In genomic region chr15:62808087-62808808, GRCm38 (mm10) we compare ENCODE assay signal across 29 mouse cellular contexts.
"Had no signal": no experiment of that assay in that cellular context is flagged by ENCODE, and none has a peak within 500 bp of the region (broad histone marks: within the 10 kb centered on the region; RNA-seq: fewer than 3 reads in every experiment).

No protein-coding gene starts in this region.

- H3K9me3 ChIP-seq: limb, embryonic 10.5 days; limb, embryonic 12.5 days; limb, embryonic 13.5 days; limb, embryonic 15.5 days; liver, embryonic 12.5 days; liver, embryonic 13.5 days; liver, embryonic 15.5 days; lung, embryonic 15.5 days; megakaryocyte, embryonic 14.5 days; midbrain, embryonic 10.5 days; midbrain, embryonic 12.5 days; midbrain, embryonic 13.5 days; midbrain, embryonic 15.5 days had no signal

- H3K27ac ChIP-seq: limb, embryonic 10.5 days; limb, embryonic 12.5 days; limb, embryonic 13.5 days; limb, embryonic 15.5 days; liver, embryonic 12.5 days; liver, embryonic 13.5 days; liver, embryonic 14.5 days; liver, embryonic 15.5 days; lung, embryonic 15.5 days; macrophage; midbrain, embryonic 10.5 days; midbrain, embryonic 12.5 days; midbrain, embryonic 13.5 days; midbrain, embryonic 15.5 days had no signal

- H3K4me3 ChIP-seq: limb, embryonic 10.5 days; limb, embryonic 12.5 days; limb, embryonic 13.5 days; limb, embryonic 15.5 days; liver, embryonic 12.5 days; liver, embryonic 13.5 days; liver, embryonic 15.5 days; lung, embryonic 15.5 days; megakaryocyte, embryonic 14.5 days; midbrain, embryonic 10.5 days; midbrain, embryonic 12.5 days; midbrain, embryonic 13.5 days; midbrain, embryonic 15.5 days; myocyte had no signal

- H3K4me2 ChIP-seq: limb, embryonic 12.5 days; limb, embryonic 13.5 days; limb, embryonic 15.5 days; liver, embryonic 11.5 days; liver, embryonic 12.5 days; liver, embryonic 13.5 days; liver, embryonic 15.5 days; lung, embryonic 14.5 days; lung, embryonic 15.5 days; midbrain, embryonic 11.5 days; midbrain, embryonic 12.5 days; midbrain, embryonic 13.5 days; midbrain, embryonic 15.5 days had no signal

- H3K36me3 ChIP-seq: limb, embryonic 10.5 days; limb, embryonic 12.5 days; limb, embryonic 13.5 days; limb, embryonic 15.5 days; liver, embryonic 12.5 days; liver, embryonic 13.5 days; liver, embryonic 15.5 days; lung, embryonic 15.5 days; midbrain, embryonic 10.5 days; midbrain, embryonic 12.5 days; midbrain, embryonic 13.5 days; midbrain, embryonic 15.5 days had no signal

- H3K9ac ChIP-seq: limb, embryonic 12.5 days; limb, embryonic 13.5 days; limb, embryonic 15.5 days; liver, embryonic 12.5 days; liver, embryonic 13.5 days; liver, embryonic 14.5 days; liver, embryonic 15.5 days; liver, postnatal 0 days; lung, embryonic 14.5 days; lung, embryonic 15.5 days; midbrain, embryonic 12.5 days; midbrain, embryonic 13.5 days; midbrain, embryonic 15.5 days had no signal

- DNase-seq: left cerebral cortex, postnatal 4 days; liver; liver, embryonic 13.5 days; liver, postnatal 0 days; lung, adult 18-20 months; lung, adult 2 months; lung, embryonic 14.5 days; lung, postnatal 10 days; lung, postnatal 14 days; lung, postnatal 36 days; lung, postnatal 4 days; midbrain, embryonic 14.5 days had no signal

- H3K4me1 ChIP-seq: limb, embryonic 10.5 days; limb, embryonic 12.5 days; limb, embryonic 13.5 days; limb, embryonic 15.5 days; liver, embryonic 12.5 days; liver, embryonic 13.5 days; liver, embryonic 15.5 days; lung, embryonic 15.5 days; midbrain, embryonic 10.5 days; midbrain, embryonic 12.5 days; midbrain, embryonic 13.5 days; midbrain, embryonic 15.5 days had no signal

- H3K27me3 ChIP-seq: limb, embryonic 12.5 days; limb, embryonic 13.5 days; limb, embryonic 15.5 days; liver, embryonic 12.5 days; liver, embryonic 13.5 days; liver, embryonic 15.5 days; lung, embryonic 15.5 days; megakaryocyte, embryonic 14.5 days; midbrain, embryonic 12.5 days; midbrain, embryonic 13.5 days; midbrain, embryonic 15.5 days had no signal
